Mouse (Mus musculus) testis, adult 2 months (tissue): ENCODE measurements around the gene Zgrf1.

Experiments
- CTCF ChIP-seq: fragments of 200-500 bp; IDR thresholded peaks from 2 replicates; pipeline ENCODE4 v1.5.1; 2012; ENCODE audit warnings: low read depth, mild to moderate bottlenecking, inconsistent platforms, low read length, moderate library complexity; ENCODE audit not compliant: control insufficient read depth, insufficient read depth, insufficient replicate concordance
- POLR2A ChIP-seq: fragments of 200-500 bp; IDR thresholded peaks from 2 replicates; pipeline ENCODE4 v1.6.1; 2012; ENCODE audit warnings: low read depth, mild to moderate bottlenecking, inconsistent platforms, low read length, moderate library complexity; ENCODE audit not compliant: control insufficient read depth

DNA sequence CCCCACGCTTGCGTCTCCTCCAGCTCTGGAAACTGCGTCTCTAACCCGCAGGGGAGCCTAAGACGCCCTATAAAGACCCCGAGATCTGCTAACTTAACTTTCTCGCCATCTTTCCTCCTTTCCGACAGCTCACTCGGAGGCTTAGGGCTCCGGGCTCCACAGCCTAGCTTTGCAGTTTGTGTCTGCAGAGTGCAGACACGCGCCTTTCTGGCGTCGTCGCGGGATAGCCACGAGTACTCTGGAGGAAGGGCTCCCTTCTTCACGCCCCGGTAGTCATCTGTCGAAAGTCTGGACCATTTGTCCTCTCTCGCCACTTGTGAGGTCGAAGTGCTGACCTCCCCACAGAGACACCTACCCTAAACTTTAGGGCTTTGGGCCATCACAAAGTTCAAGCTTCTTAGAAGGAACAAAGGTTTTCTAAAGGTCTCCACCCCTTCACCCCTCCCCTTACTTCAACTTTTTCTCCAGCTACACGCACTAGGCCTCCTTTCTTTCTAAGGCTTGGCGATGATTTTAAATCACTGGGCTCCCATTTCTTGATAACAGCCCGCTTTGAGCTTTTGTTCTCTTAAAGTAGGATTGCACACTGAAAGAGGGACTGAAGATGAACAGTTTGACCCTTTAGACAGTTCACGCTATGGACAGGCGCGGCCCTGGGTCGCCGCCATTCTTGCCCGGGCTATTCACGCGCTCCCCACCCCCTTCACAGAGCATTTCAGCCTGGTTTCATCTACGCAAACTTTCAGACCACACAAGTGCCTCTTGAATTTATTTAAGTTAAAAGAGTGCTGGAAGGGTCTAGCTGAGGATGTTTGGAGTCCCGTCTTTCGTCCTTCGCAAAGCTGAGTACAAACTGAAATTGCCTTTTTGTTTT, 75.3 kb downstream of the Zgrf1 start:
- TF ChIP-seq CTCF (no peak), POLR2A (no peak)
